Mouse (Mus musculus) neural tube, embryonic 15.5 days (tissue): Measurements from ENCODE around the gene Abca8a. TPM values are rescaled to one million over a fixed set of nuclear protein-coding genes. Genes with fewer than 3 reads are reported as not detected.

Source experiments
- ATAC-seq: fragments of 200-750 bp; cut with Nextera tagmentation; 2 replicates; pipeline ENCODE4 v1.8.0; 2017; ENCODE audit warnings: mild to moderate bottlenecking, moderate TSS enrichment, moderate library complexity; ENCODE audit not compliant: low FRiP score
- H3K27ac ChIP-seq: fragments of 300-500 bp; sonication (generic); replicated peaks from 2 replicates; pipeline ENCODE4 v1.5.1; 2015; ENCODE audit warnings: mild to moderate bottlenecking, inconsistent platforms
- H3K27me3 ChIP-seq: fragments of 300-500 bp; sonication (generic); replicated peaks from 2 replicates; pipeline ENCODE4 v1.6.1; 2015; ENCODE audit warnings: inconsistent platforms
- H3K36me3 ChIP-seq: fragments of 300-500 bp; sonication (generic); 2 replicates; pipeline ENCODE4 v1.6.1; 2015; ENCODE audit warnings: inconsistent platforms
- H3K4me1 ChIP-seq: fragments of 300-500 bp; sonication (generic); 2 replicates; pipeline ENCODE4 v1.6.1; 2015; ENCODE audit warnings: inconsistent platforms
- H3K4me2 ChIP-seq: fragments of 300-500 bp; sonication (generic); 2 replicates; pipeline ENCODE4 v1.6.1; 2015; ENCODE audit warnings: inconsistent platforms, mild to moderate bottlenecking, moderate library complexity
- H3K4me3 ChIP-seq: fragments of 300-500 bp; sonication (generic); replicated peaks from 2 replicates; pipeline ENCODE4 v1.5.1; 2015; ENCODE audit warnings: mild to moderate bottlenecking, inconsistent platforms
- H3K9ac ChIP-seq: fragments of 300-500 bp; sonication (generic); replicated peaks from 2 replicates; pipeline ENCODE4 v1.6.1; 2015; ENCODE audit warnings: mild to moderate bottlenecking, inconsistent platforms
- H3K9me3 ChIP-seq: fragments of 300-500 bp; sonication (generic); replicated peaks from 2 replicates; pipeline ENCODE4 v1.6.1; 2016; ENCODE audit warnings: inconsistent platforms
- WGBS: fragments of 180-500 bp; shearing (Covaris S2); methylation state at CpG from one replicate; pipeline ENCODE4 v1.1.7; 2015; ENCODE audit warnings: mixed read lengths; 5-methylcytosine and 5-hydroxymethylcytosine counted together
- polyA plus RNA-seq: library from polyadenylated mRNA; unstranded; fragments of >200 nt; fragmentation: Nextera tagmentation; extraction: Ambion mirVana; gene quantifications from 2 replicates; pipeline ENCODE4 v1.2.1, GENCODE M21; 2015

The Abca8a gene
- polyA plus RNA-seq, 1 experiment from 2014 or later, result 2.6 TPM

DNA sequence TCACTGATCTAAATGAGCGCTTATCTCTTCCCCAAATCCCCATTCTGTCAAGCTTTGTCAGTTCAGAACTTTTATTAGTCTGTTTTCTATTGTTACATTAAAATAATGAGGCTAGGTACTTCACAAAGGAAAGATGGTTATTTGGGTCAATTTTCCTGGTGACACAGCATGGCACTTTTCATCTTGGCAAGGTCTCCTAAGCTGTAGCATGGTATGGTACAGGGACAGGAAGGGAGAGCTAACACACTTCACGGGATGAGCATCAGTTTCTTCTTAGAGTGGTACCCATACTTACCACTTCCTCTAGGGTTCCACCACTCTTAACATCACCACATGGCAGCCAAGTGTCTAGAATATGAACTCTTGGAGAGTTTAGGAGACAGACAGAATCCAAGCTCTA lies 113.9 kb downstream of the Abca8a start:
- H3K9ac ChIP-seq, result no peak overlapping the region
- H3K9me3 ChIP-seq, result no peaks in the 10 kb centered on the region
- H3K4me3 ChIP-seq, result no peak overlapping the region
- no peaks in the 10 kb centered on the region for H3K36me3 ChIP-seq
- ATAC-seq, result no peak
- no peaks in the 10 kb centered on the region for H3K4me1 ChIP-seq
- H3K27me3 ChIP-seq, result no peaks in the 10 kb centered on the region
- no peak overlapping the region for H3K27ac ChIP-seq
- no peak overlapping the region for H3K4me2 ChIP-seq
- WGBS, result 92% methylated on average over 2 of the region's 2 CpGs

Other genes with a start within 250 kb of the Abca8a start
- gene Abca8b, start 100.1 kb downstream of the Abca8a start, polyA plus RNA-seq, result 1.4 TPM in 2 replicates
- gene Abca9, start 72.2 kb upstream of the Abca8a start, polyA plus RNA-seq, result 2.6 and 2.8 TPM in 2 replicates
- 0.22 and 0.47 TPM in 2 replicates for gene Abca6, start 155.8 kb upstream of the Abca8a start, polyA plus RNA-seq
- 10.6 and 11.0 TPM in 2 replicates for gene Abca5, start 241.7 kb upstream of the Abca8a start, polyA plus RNA-seq